Mouse (Mus musculus): ENCODE data around the gene Dnm1l. TPM values are rescaled to one million over a fixed set of nuclear protein-coding genes. Genes with fewer than 3 reads are reported as not detected.

The Dnm1l gene
- polyA plus RNA-seq, 1 experiment, result 290 TPM

DNA sequence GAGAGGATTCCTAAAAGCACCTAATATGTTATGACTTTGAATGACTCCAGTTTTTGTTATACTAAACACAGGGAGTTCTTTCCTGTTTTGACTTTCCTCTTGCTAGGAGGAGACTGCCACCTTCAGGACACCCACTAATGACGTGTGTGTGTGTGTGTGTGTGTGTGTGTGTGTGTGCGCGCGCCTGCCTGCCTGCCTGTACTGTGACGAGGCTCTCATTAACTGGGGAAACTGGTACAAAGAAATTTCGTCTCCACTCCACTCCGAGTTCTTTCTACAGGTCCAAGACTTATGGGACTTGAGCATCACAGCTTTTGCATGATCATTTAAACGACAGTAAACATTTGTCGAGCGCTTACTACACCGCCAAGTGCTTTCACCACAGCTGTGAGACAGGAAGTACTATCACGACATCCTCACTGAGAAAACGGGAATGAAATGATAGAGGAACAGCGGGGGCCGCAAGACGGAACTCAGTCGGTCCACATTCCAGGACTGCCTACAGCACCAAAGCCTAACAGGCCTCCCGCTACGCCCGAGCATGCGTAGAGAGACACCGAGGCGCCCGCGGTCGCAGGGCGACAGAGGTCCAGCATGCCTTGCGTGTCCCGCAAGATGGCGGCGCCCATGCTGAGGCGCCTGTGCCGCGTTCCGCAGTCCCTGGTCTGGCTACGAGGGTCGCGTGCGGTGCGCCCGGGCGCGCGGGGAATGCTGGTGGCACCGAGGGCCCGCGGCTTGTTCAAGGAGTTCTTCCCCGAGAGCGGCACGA is 56.2 kb downstream of the Dnm1l start, which contains the start of gene Yars2:
Yars2 (plus strand) TSS at position 597 of the 769 bp plus-strand sequence.
- WGBS, result under 1% methylated on average over 50 of the region's 50 CpGs
- Histone ChIP-seq H3K4me3 (ENCODE audit: insufficient read depth, low read depth, low read length) (peak within 1 kb of the TSS; percentile 84), H3K4me1 (ENCODE audit: control insufficient read depth, insufficient read depth, low read length) (no peaks in the 10 kb centered on the region), H3K27ac (ENCODE audit: insufficient read depth, low read depth, low read length) (peak within 1 kb of the TSS; percentile 93)
- peak; percentile 58 for TF ChIP-seq CTCF (IDR thresholded peaks at IDR 0.05; ENCODE audit: insufficient read depth, low read depth, low read length)
- TF ChIP-seq POLR2A (IDR thresholded peaks at IDR 0.05; ENCODE audit: insufficient read depth, low read depth, low read length), result peak; percentile 75

DNA sequence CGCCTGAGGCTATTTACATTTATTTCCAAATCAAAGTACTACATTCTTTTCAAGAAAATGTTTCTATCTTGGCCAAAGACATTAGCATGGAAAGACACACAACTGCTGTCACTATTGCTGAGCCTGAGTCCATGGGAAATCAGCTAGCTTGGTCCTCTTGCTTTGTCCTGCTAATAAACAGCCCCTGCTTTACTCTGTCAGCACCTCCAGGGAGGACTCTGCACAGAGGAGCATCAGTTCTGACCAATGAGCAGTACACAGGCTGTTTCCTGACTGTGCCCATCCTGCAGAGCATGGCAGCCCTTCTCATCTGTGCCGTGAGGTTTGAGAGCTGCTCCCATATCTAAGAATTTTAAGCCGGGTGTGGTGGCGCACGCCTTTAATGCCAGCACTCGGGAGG is 85.0 kb downstream of the Dnm1l start:
- H3K4me3 ChIP-seq (ENCODE audit: insufficient read depth, low read depth, low read length), result no peak overlapping the region
- TF ChIP-seq POLR2A (IDR thresholded peaks at IDR 0.05; ENCODE audit: insufficient read depth, low read depth, low read length) (no peak), CTCF (IDR thresholded peaks at IDR 0.05; ENCODE audit: insufficient read depth, low read depth, low read length) (no peak)
- no peak overlapping the region for H3K27ac ChIP-seq (ENCODE audit: insufficient read depth, low read depth, low read length)
- no peaks in the 10 kb centered on the region for H3K4me1 ChIP-seq (ENCODE audit: control insufficient read depth, insufficient read depth, low read length)
- 66% methylated on average over 6 of the region's 6 CpGs for WGBS

DNA sequence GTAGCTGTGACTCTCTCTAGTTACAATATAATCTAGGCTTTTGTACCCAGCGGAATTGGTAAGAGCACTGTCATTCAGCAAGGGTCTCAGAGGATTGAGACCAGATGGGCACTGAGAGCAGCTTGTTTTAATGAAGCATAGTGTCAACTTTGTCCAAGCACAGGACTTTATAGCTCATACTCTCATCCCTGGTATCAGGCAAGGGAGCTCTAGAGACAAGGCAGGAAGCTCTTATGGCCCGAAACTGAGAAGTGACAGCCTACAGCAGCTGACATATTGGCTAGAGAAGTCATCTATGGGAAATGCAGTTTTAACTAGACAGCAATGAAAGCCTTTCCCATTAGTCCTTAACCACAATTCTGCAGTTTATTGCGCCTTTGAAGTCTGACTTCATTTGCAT is 85.8 kb downstream of the Dnm1l start:
- 27% methylated on average over 3 of the region's 3 CpGs for WGBS
- TF ChIP-seq POLR2A (IDR thresholded peaks at IDR 0.05; ENCODE audit: insufficient read depth, low read depth, low read length), result no peak
- TF ChIP-seq CTCF (IDR thresholded peaks at IDR 0.05; ENCODE audit: insufficient read depth, low read depth, low read length), result no peak
- no peak overlapping the region for H3K27ac ChIP-seq (ENCODE audit: insufficient read depth, low read depth, low read length)
- H3K4me3 ChIP-seq (ENCODE audit: insufficient read depth, low read depth, low read length), result no peak overlapping the region
- H3K4me1 ChIP-seq (ENCODE audit: control insufficient read depth, insufficient read depth, low read length), result no peaks in the 10 kb centered on the region

DNA sequence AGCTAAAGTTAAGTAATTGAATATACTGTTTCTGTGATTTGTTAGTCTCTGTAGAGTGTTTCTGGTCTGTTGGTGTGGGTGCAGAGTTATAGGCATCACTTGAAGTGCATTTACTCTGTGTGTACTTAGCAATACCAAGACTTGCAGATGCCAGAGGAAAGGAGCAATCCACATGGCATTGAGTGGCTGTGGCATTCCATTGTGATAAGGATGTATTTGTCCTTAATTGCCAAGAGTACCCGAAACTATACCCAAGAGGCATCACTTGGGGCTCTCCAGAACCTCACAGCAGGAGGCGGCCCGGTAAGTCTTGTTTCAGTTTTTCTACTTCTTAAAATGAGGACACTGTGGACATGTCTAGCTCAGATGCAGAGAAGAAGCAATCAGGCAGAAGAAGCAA is 96.3 kb downstream of the Dnm1l start:
- no peak overlapping the region for H3K4me3 ChIP-seq (ENCODE audit: insufficient read depth, low read depth, low read length)
- 87% methylated on average over 3 of the region's 3 CpGs for WGBS
- no peaks in the 10 kb centered on the region for H3K4me1 ChIP-seq (ENCODE audit: control insufficient read depth, insufficient read depth, low read length)
- H3K27ac ChIP-seq (ENCODE audit: insufficient read depth, low read depth, low read length), result no peak overlapping the region
- TF ChIP-seq CTCF (IDR thresholded peaks at IDR 0.05; ENCODE audit: insufficient read depth, low read depth, low read length), result no peak
- no peak for TF ChIP-seq POLR2A (IDR thresholded peaks at IDR 0.05; ENCODE audit: insufficient read depth, low read depth, low read length)

Other genes starting within 250 kb of the Dnm1l start
- not detected in 2 replicates for gene Pkp2, start 145.6 kb downstream of the Dnm1l start, polyA plus RNA-seq (2012; ENCODE audit: insufficient read depth, insufficient read length, low replicate concordance, missing spikeins)
- not detected in 2 replicates for gene Yars2, start 56.0 kb downstream of the Dnm1l start, polyA plus RNA-seq (2012; ENCODE audit: insufficient read depth, insufficient read length, low replicate concordance, missing spikeins)
- not detected in 2 replicates for gene Fgd4, start 241.6 kb upstream of the Dnm1l start, polyA plus RNA-seq (2012; ENCODE audit: insufficient read depth, insufficient read length, low replicate concordance, missing spikeins)